Mouse (Mus musculus) liver, embryonic 18 days (tissue): ENCODE measurements around the gene Pappa. TPM values are rescaled to one million over a fixed set of nuclear protein-coding genes. Genes with fewer than 3 reads are reported as not detected.

Experiments used
- polyA plus RNA-seq: library from polyadenylated mRNA; depleted of rRNA; stranded (reverse); fragments of >200 nt; gene quantifications from 2 replicates; pipeline ENCODE4 v1.2.3, GENCODE M21; 2012; rRNA removed

Pappa gene
- 0.04 and 0.06 TPM in 2 replicates for polyA plus RNA-seq

GRCm38 (mm10) chr4:65123741-65124224 is at the start of gene Pappa:
Gene Pappa (plus strand): TSS chr4:65124174.

